Mouse (Mus musculus) spleen, embryonic (tissue): Measurements from ENCODE around the gene Hnf4a.

Experiments used
- CTCF ChIA-PET: fragments of 350-600 bp; sonication (Branson Sonifier 250); formaldehyde crosslinking; loops from one replicate; lab custom pipeline; 2022; lab: Charles Lee

Hnf4a gene

GRCm38 (mm10) chr2:163490656-163491055 is 16.0 kb upstream of the Hnf4a start:
- CTCF ChIA-PET: interaction anchor here (0.8 kb wide), 1 partner anchor 189 kb away, joined by 6 read pairs; no protein-coding TSS in a partner anchor

DNA sequence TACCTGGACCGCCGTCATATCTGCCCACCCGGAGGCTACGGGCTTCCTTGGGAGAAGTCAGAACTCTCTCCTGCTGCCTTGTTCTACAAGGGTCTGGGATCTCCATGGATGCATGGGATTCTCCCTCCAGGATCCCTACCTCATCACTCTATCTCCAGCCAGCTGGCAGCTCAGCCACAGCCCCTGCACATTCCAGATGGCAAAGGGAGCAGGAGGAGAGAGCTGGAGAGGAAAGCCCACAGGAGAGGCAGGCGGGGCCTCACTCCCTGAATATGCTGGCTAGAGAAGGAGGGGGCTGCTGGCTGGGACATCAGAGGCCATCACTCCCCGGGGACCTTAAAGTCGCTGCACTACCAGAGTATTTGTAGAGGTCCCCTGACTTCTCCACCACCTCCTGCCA is 15.3 kb upstream of the Hnf4a start:
- CTCF ChIA-PET: interaction anchor here (0.8 kb wide), 1 partner anchor 189 kb away, joined by 6 read pairs; no protein-coding TSS in a partner anchor

- CTCF ChIA-PET: no interaction called here
Measured at GRCm38 (mm10) chr2:163492018-163492417, 14.6 kb upstream of the Hnf4a start, which contains the start of gene R3hdml. R3hdml (plus strand) TSS chr2:163492318.

DNA sequence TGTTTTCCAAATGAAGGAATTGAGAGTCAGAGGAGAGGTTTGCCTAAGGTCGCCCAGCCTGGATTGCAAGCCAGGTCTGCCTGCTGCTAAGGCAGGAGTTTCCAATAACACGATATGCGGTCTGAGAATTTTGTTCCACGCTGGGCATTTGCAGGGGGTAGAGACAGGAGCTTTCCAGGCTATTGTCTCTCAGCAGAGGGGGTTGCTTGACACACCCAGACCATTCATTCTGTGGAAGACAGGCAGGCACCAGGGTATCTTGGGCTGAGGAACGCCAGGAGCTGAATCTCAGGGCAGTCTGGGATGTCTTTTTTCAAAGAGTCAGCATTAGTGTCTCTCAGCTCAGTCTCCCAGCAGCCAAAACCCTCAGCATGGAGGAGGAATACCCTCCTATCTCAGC is 13.6 kb upstream of the Hnf4a start:
- CTCF ChIA-PET: interaction anchor here (0.6 kb wide), 1 partner anchor 86 kb away, joined by 10 read pairs; no protein-coding TSS in a partner anchor

GRCm38 (mm10) chr2:163493976-163494375 is 12.6 kb upstream of the Hnf4a start:
- CTCF ChIA-PET: no interaction called here

DNA sequence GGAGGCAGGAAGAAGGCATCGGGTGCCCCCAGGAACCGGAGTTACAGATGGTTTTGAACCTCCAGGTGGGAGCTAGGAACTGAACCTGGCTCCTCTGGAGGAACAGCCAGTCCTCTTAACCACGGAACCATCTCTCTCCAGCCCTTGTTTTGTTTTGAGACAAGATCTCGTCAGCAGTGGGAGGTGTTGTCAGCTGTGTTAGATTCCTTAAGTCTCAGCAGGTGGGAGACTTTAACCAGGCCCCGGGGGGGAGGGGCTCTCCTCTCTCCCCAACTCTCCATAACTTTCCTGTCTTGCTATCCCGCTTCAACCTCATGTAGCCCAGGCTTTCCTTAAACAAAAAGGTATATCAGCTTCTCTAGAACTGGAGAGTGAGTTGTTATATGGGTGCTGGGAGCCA is 12.2 kb upstream of the Hnf4a start:
- CTCF ChIA-PET: no interaction called here

GRCm38 (mm10) chr2:163502219-163502618 is 4.4 kb upstream of the Hnf4a start:
- CTCF ChIA-PET: no interaction called here

DNA sequence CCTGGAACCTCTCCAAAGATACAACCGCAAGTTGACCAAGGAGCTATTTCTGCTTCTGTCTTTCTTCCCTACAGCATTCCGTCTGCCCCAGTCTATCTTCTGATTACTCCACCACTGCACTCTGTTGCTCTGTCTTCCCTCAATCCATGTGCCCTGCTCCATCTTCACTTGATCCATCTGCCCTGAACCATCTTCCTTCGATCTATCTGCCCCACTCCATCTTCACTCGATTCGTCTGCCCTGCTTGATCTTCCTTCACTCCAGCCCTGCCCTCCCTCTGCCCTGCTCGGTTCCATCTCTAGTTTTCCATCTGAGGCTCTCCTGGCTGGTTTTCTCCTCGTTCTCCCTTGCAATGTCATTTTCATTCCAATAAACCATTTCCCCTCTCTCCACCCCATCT is 3.4 kb upstream of the Hnf4a start:
- CTCF ChIA-PET: no interaction called here

- CTCF ChIA-PET: no interaction called here
Measured at GRCm38 (mm10) chr2:163525761-163526243, 19.2 kb downstream of the Hnf4a start.

- CTCF ChIA-PET: no interaction called here
Measured at GRCm38 (mm10) chr2:163527497-163527896, 20.9 kb downstream of the Hnf4a start.

DNA sequence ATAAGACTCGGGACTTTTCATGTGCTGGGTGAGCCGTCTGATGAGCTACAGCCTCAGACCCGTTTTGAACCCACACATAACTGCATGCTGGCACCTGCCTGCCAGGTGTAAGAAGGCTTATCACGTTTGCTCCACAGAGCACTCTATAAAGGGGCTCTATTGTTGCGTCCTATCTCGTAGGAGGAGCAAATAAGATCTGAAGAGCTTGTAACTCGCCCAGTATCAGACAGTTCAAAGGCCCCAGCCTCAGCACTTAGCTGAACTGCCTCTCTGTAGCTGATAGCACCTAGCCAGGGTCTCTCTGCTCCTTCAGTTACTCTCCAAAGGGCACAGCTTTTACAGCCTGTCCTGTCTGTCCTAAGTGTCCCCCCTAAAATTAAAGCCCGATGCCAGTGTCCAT is 23.8 kb downstream of the Hnf4a start:
- CTCF ChIA-PET: no interaction called here

DNA sequence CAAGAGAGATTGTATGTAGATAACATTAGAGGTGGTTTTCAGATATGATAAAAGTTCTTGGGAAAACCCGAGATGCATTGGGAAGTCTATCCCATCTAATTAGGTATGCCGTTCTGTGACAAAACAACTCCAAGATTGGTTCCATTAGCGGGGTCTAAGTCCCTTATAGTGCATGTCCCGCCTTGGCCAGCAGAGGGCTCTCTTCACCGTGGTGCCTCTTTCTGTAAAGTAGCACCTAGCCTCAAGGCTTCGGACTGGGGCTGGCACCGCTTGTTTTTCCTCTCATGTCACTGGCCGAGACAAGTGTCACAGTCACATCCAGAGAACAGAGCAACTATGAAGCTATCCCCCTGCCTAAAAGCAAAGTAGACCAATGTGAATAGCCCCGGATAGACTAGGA is 25.3 kb downstream of the Hnf4a start:
- CTCF ChIA-PET: no interaction called here

DNA sequence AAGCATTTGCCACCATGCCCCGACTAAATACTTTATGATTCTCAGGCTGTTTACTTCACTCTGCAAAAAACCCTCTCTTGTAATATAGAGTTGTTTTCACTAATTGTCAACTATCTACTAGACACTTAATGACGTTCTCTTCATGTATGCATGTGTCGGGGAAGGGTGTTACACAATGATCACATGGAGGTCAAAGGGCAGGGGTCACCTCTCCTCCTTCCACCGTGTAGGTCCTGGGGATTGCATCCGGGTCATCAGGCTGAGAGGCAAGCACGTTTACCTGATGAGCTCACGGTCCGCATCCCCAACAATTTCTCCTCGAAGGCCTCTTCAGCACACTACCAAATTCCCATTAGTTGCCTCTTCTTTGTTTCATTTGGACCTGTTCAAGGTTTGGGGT is 26.6 kb downstream of the Hnf4a start:
- CTCF ChIA-PET: interaction anchor here (0.8 kb wide), 1 partner anchor 252 kb away, joined by 3 read pairs; no protein-coding TSS in a partner anchor

DNA sequence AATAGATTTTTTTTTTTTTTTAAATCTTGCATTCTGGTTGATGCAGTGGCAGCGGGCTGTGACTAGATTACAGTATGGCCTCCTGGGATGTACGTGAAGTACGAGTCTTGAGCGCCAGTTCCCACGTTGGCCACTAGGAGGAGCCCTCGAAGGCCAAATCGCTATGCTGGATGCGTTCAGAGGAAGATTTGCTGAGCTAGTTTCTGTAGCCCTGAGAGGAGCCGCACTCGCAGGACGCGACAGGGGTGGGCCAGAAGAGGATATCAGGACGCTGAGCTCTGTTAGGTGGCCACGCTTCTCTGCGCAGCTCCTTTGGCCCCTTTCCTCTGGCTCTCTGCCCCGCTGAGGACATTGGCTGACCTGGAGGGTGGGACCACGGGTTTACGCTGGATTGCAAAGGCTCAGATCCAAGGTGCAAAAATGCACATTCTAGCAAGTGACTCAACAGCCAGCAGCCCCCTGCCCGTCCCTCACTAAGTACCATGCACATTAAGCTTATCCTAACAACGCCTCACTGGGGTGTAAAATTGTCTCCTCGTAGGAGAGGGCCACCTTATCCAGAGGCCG is 28.4 kb downstream of the Hnf4a start:
- CTCF ChIA-PET: interaction anchor here (0.7 kb wide), 1 partner anchor 133 kb away, joined by 4 read pairs; no protein-coding TSS in a partner anchor

DNA sequence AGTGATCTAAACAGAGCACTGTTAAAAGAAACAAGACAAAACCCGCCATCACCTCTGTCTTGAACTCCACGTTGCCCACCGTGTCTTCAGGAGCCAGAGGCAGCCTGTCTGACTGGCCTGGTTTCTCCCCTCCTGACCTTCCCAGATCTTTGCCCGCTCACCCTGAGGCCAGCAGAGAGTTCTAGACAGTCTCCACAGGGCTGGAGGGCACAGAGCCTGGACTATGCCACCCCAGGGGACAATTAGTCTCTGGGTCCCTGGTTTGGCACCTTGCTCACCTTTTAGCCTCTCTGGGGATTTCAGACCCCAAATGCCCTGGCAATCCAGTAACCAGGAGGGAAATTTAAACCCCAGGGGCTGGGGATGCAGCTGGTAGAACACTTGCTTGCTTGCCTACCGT is 30.8 kb downstream of the Hnf4a start:
- CTCF ChIA-PET: no interaction called here

DNA sequence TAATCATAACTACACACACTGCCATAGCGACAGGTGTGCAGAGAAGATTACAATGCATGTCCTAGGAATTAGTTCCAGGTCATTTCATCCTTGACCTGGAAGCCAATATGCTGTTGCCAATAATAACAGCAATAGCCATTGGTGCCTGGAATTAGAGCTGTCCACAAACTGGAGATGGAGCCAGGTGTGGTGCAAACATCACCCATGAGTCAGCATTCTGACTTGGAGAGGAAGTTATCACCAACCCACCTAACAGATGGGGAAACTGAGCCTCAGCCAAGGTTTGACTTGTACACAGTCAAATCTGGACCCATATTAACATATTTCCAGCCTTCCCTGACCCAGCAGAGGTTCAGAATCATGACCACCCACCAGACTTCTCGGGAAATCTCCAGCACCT is 31.8 kb downstream of the Hnf4a start:
- CTCF ChIA-PET: no interaction called here

DNA sequence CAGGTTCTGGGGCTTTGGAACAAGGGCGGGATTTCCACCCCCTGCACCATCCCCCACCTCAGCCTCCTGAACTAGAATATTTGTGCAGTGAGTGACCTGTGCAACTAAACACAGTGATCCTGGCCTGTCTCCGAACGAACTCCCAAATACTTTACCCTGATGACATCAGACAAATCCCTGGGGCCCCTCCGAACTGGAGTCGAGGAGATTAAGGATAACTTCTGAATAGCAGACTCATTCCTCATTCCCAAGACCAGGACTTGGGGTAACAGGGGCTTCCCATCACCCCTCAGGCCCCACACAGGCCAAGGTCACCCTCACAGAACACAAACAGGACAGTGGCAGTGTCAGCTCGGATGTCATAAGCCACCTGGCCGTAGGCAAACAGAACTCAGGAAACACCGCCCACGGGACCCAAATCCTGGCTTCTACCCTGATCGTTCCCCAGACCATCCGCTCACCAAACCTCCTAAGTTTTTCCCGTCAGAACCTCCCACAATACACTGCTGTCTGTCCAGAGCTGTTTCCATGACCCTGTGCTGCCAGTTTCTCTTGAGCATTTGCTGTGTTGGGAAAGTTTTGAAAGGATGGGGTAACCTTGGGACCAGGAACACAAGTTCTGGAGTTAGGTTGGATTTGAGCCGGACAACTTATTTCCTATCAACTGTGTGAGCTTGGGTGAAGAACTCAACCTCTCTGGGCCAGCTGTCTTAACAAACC is 32.9 kb downstream of the Hnf4a start:
- CTCF ChIA-PET: no interaction called here

DNA sequence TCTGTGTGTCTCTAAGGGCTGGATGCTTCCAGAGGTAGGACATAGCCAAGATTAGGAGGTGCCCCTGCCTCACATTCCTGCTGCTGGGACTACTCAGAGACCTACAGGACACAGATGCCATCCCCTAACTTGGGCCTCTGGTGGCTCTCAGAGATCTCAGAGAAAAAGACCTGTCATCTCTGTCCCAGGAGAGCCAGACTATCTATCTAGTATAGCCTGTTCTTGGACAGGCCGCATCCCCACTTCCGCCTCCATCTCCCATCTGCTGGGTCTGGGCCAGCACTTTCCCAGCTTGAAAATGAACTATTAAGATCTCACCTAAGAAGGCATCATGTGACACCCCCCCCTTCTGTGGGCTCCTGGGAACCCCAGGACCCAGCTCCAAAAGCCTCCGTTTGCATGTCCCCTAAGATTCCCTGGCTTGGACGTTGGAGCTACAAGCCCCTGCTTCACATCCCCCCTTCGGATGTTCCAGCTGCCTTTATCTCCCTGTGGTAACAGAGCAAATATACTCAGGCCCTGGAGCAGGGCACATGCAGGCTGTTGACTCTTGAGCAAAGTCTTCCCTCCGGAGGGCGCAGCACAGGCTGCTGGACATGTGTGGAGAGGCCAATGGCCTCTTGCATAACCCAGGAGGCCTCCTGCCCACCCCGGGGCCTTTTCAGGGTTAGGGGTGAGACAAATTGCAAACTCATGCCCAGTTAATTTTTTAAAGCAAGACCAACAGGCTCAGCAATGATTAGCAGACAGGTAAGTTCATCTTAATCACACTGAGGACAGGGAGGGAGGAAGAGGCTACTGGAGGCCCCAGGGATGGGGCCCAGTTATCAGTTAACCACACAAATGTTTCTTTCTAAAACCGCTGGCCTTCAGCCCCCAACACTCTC is 33.9 kb downstream of the Hnf4a start:
- CTCF ChIA-PET: no interaction called here

DNA sequence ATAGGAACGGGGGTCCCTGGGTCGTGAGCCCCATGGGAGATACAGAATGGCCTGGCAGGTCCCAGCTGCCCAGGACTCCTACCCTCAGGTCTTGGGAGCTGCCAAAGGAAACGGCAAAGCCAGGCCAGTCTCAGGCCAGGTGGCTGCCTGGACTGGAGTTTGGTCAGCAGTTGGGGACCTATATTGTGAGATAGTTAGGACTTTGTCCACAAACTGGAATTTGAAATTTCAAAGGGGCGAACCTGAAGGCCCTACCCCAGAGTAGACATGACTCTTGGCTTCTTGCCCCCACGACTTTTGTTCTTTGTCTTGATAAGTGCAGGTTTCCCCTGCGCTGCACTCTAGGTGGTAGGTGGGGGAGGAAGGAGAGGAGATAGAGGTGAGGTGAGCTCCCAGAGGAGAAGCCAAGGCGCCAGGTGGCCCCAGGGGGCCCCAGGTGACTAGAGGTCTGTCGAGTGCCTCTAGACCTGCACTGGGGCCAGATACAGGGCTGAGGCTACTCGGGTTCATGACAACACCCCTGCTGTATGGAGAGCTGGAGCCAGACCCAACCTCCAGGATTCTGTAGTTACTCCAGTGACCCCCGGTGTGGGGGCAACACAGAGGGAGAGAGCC is 35.1 kb downstream of the Hnf4a start:
- CTCF ChIA-PET: no interaction called here

DNA sequence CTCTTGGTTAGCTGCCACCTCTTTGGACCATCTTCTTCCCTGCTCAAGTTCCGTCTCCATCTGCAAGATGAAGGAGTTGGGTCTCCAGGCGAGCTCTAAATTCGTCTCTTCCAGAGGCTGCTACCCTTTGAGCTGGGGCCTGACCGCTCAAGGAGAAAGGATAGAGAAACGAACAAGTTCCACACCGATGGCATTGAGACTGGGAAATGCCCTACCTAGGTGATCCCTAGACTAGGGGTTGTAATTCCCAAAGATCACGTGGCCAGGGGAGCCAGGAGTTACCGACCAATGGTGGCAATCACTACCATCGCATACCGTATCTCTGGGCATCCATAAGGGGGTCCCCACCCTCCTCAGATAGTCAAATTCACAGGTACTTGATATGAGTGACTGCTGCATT is 36.1 kb downstream of the Hnf4a start:
- CTCF ChIA-PET: no interaction called here

DNA sequence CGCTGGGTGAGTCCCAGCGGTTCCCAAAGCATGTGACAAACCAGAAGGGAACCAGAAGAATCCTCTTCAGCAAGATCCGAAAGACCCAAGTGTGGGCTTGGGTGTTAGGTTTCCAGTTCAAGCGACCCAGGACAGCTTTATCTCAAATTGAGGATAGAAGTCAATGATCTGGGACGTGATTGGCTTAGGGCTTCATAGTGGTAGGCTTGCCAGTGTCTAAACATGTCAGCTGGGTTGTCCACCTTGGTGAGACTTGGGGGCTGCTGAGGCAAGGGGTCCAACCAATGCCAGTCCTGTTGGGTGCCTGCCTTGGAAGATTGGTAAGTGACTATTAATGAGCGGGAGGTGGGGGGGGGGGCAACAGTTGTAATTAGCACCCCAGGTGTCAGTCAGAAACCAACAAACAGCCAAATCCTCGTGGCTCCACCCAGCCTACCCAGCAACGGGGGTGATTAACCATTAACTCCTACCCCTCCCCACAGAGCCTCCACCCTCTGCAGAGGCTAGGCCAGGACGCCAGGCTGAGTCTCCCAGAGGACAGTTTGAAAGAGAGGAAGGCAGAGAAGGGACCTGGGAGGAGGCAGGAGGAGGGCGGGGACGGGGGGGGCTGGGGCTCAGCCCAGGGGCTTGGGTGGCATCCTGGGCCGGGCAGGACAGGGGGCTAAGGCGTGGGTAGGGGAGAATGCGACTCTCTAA is 40.2 kb downstream of the Hnf4a start:
- CTCF ChIA-PET: no interaction called here
